Mouse (Mus musculus) neural tube, embryonic 15.5 days (tissue): Measurements from ENCODE around the gene Gng8. TPM values are rescaled to one million over a fixed set of nuclear protein-coding genes. Genes with fewer than 3 reads are reported as not detected.
A peak's percentile ranks its signal among the peaks of the same experiment; 100 is the strongest.

Source experiments
- ATAC-seq: fragments of 200-750 bp; cut with Nextera tagmentation; 2 replicates; pipeline ENCODE4 v1.8.0; 2017; ENCODE audit warnings: mild to moderate bottlenecking, moderate TSS enrichment, moderate library complexity; ENCODE audit not compliant: low FRiP score
- H3K27ac ChIP-seq: fragments of 300-500 bp; sonication (generic); replicated peaks from 2 replicates; pipeline ENCODE4 v1.5.1; 2015; ENCODE audit warnings: mild to moderate bottlenecking, inconsistent platforms
- H3K27me3 ChIP-seq: fragments of 300-500 bp; sonication (generic); replicated peaks from 2 replicates; pipeline ENCODE4 v1.6.1; 2015; ENCODE audit warnings: inconsistent platforms
- H3K36me3 ChIP-seq: fragments of 300-500 bp; sonication (generic); 2 replicates; pipeline ENCODE4 v1.6.1; 2015; ENCODE audit warnings: inconsistent platforms
- H3K4me1 ChIP-seq: fragments of 300-500 bp; sonication (generic); 2 replicates; pipeline ENCODE4 v1.6.1; 2015; ENCODE audit warnings: inconsistent platforms
- H3K4me2 ChIP-seq: fragments of 300-500 bp; sonication (generic); 2 replicates; pipeline ENCODE4 v1.6.1; 2015; ENCODE audit warnings: inconsistent platforms, mild to moderate bottlenecking, moderate library complexity
- H3K4me3 ChIP-seq: fragments of 300-500 bp; sonication (generic); replicated peaks from 2 replicates; pipeline ENCODE4 v1.5.1; 2015; ENCODE audit warnings: mild to moderate bottlenecking, inconsistent platforms
- H3K9ac ChIP-seq: fragments of 300-500 bp; sonication (generic); replicated peaks from 2 replicates; pipeline ENCODE4 v1.6.1; 2015; ENCODE audit warnings: mild to moderate bottlenecking, inconsistent platforms
- H3K9me3 ChIP-seq: fragments of 300-500 bp; sonication (generic); replicated peaks from 2 replicates; pipeline ENCODE4 v1.6.1; 2016; ENCODE audit warnings: inconsistent platforms
- WGBS: fragments of 180-500 bp; shearing (Covaris S2); methylation state at CpG from one replicate; pipeline ENCODE4 v1.1.7; 2015; ENCODE audit warnings: mixed read lengths; 5-methylcytosine and 5-hydroxymethylcytosine counted together
- polyA plus RNA-seq: library from polyadenylated mRNA; unstranded; fragments of >200 nt; fragmentation: Nextera tagmentation; extraction: Ambion mirVana; gene quantifications from 2 replicates; pipeline ENCODE4 v1.2.1, GENCODE M21; 2015

Gene Gng8
- polyA plus RNA-seq, 1 experiment from 2014 or later: 4.1 TPM

- WGBS: 67% methylated on average over 3 of the region's 3 CpGs
- Histone ChIP-seq H3K9me3 (no peaks in the 10 kb centered on the region), H3K36me3 (peaks cover 55% of the 10 kb centered on the region), H3K4me3 (no peak overlapping the region), H3K27ac (no peak overlapping the region), H3K27me3 (no peaks in the 10 kb centered on the region), H3K9ac (no peak overlapping the region; the same call in 1 of the 2 replicates), H3K4me1 (peaks cover 65% of the 10 kb centered on the region), H3K4me2 (no peak overlapping the region)
- no peak for ATAC-seq
Observed at GRCm38 (mm10) chr7:16918670-16919069, 27.1 kb downstream of the Gng8 start.

GRCm38 (mm10) chr7:16919395-16920149, 28.0 kb downstream of the Gng8 start:
- peaks cover 62% of the 10 kb centered on the region for H3K4me1 ChIP-seq
- H3K9me3 ChIP-seq: no peaks in the 10 kb centered on the region
- peak overlapping the region; percentile 11; the same call in 1 of the 2 replicates for H3K27ac ChIP-seq
- H3K36me3 ChIP-seq: peaks cover 48% of the 10 kb centered on the region
- peak overlapping the region; percentile 34; the same call in 1 of the 2 replicates for H3K9ac ChIP-seq
- H3K4me3 ChIP-seq: peak overlapping the region; percentile 8
- WGBS: 85% methylated on average over 13 of the region's 13 CpGs
- no peaks in the 10 kb centered on the region for H3K27me3 ChIP-seq
- H3K4me2 ChIP-seq: peak overlapping the region; percentile 80
- ATAC-seq: no peak

GRCm38 (mm10) chr7:16920150-16920579, 28.6 kb downstream of the Gng8 start:
- peak overlapping the region; percentile 8 for H3K4me3 ChIP-seq
- H3K9ac ChIP-seq: peak overlapping the region; percentile 34; the same call in 1 of the 2 replicates
- peak overlapping the region; percentile 80 for H3K4me2 ChIP-seq
- H3K27me3 ChIP-seq: no peaks in the 10 kb centered on the region
- H3K36me3 ChIP-seq: peaks cover 42% of the 10 kb centered on the region
- H3K27ac ChIP-seq: peak overlapping the region; percentile 11; the same call in 1 of the 2 replicates
- H3K9me3 ChIP-seq: no peaks in the 10 kb centered on the region
- WGBS: 78% methylated on average over 7 of the region's 7 CpGs
- no peak for ATAC-seq
- H3K4me1 ChIP-seq: peaks cover 65% of the 10 kb centered on the region

- H3K27me3 ChIP-seq: no peaks in the 10 kb centered on the region
- WGBS: 44% methylated on average over 21 of the region's 21 CpGs
- peak overlapping the region; percentile 86 for H3K4me3 ChIP-seq
- peaks cover 34% of the 10 kb centered on the region for H3K36me3 ChIP-seq
- H3K27ac ChIP-seq: peak overlapping the region; percentile 99
- no peak for ATAC-seq
- peak overlapping the region; percentile 80 for H3K4me2 ChIP-seq
- H3K9me3 ChIP-seq: no peaks in the 10 kb centered on the region
- peak overlapping the region; percentile 88 for H3K9ac ChIP-seq
- H3K4me1 ChIP-seq: peaks cover 65% of the 10 kb centered on the region
Observed at GRCm38 (mm10) chr7:16920818-16921791, 29.5 kb downstream of the Gng8 start.

- H3K36me3 ChIP-seq: peaks cover 26% of the 10 kb centered on the region
- no peaks in the 10 kb centered on the region for H3K9me3 ChIP-seq
- H3K4me3 ChIP-seq: peak overlapping the region; percentile 86
- peak overlapping the region; percentile 88 for H3K9ac ChIP-seq
- H3K27me3 ChIP-seq: no peaks in the 10 kb centered on the region
- peak overlapping the region; percentile 80 for H3K4me2 ChIP-seq
- H3K4me1 ChIP-seq: peaks cover 64% of the 10 kb centered on the region
- 33% methylated on average over 6 of the region's 6 CpGs for WGBS
- ATAC-seq: no peak
- H3K27ac ChIP-seq: peak overlapping the region; percentile 99
Observed at GRCm38 (mm10) chr7:16921881-16922335, 30.3 kb downstream of the Gng8 start.

- WGBS: 30% methylated on average over 10 of the region's 10 CpGs
- no peaks in the 10 kb centered on the region for H3K9me3 ChIP-seq
- no peaks in the 10 kb centered on the region for H3K27me3 ChIP-seq
- peaks cover 58% of the 10 kb centered on the region for H3K4me1 ChIP-seq
- H3K36me3 ChIP-seq: peaks cover 20% of the 10 kb centered on the region
- peak overlapping the region; percentile 88 for H3K9ac ChIP-seq
- peak overlapping the region; percentile 86 for H3K4me3 ChIP-seq
- H3K27ac ChIP-seq: peak overlapping the region; percentile 99
- peak overlapping the region; percentile 80 for H3K4me2 ChIP-seq
- ATAC-seq: 0 out of 2 replicates have a peak, but pooled peaks have one; percentile 1
Observed at GRCm38 (mm10) chr7:16922360-16922973, 30.9 kb downstream of the Gng8 start.

- peak; percentile 11 for ATAC-seq
- WGBS: under 1% methylated on average over 55 of the region's 57 CpGs
- no peaks in the 10 kb centered on the region for H3K27me3 ChIP-seq
- peaks cover 10% of the 10 kb centered on the region for H3K36me3 ChIP-seq
- H3K9me3 ChIP-seq: no peaks in the 10 kb centered on the region
- H3K9ac ChIP-seq: peak overlapping the region; percentile 88
- H3K27ac ChIP-seq: peak overlapping the region; percentile 99
- peaks cover 48% of the 10 kb centered on the region for H3K4me1 ChIP-seq
- peak overlapping the region; percentile 80 for H3K4me2 ChIP-seq
- H3K4me3 ChIP-seq: peak overlapping the region; percentile 86
Observed at GRCm38 (mm10) chr7:16923283-16924036, 31.9 kb downstream of the Gng8 start.

GRCm38 (mm10) chr7:16924037-16924834, 32.6 kb downstream of the Gng8 start, which contains the start of gene Calm3:
Gene Calm3 (minus strand): TSS chr7:16924114.
- Histone ChIP-seq H3K27ac (peak within 1 kb of the TSS; percentile 99), H3K36me3 (peaks cover 4% of the 10 kb centered on the region; the same call in 1 of the 2 replicates), H3K27me3 (no peaks in the 10 kb centered on the region), H3K4me2 (peak within 1 kb of the TSS; percentile 80), H3K4me3 (peak within 1 kb of the TSS; percentile 86), H3K4me1 (peaks cover 41% of the 10 kb centered on the region), H3K9ac (peak within 1 kb of the TSS; percentile 88), H3K9me3 (no peaks in the 10 kb centered on the region)
- WGBS: 1% methylated on average over 63 of the region's 64 CpGs
- ATAC-seq: peak; percentile 91

GRCm38 (mm10) chr7:16928341-16928740, 36.8 kb downstream of the Gng8 start:
- no peak overlapping the region for H3K27ac ChIP-seq
- no peaks in the 10 kb centered on the region for H3K27me3 ChIP-seq
- 51% methylated on average over 2 of the region's 2 CpGs for WGBS
- no peak overlapping the region for H3K4me2 ChIP-seq
- H3K9me3 ChIP-seq: no peaks in the 10 kb centered on the region
- H3K9ac ChIP-seq: no peak overlapping the region
- H3K4me3 ChIP-seq: no peak overlapping the region
- no peaks in the 10 kb centered on the region for H3K36me3 ChIP-seq
- ATAC-seq: no peak
- H3K4me1 ChIP-seq: peaks cover 23% of the 10 kb centered on the region

- H3K36me3 ChIP-seq: no peaks in the 10 kb centered on the region
- no peak for ATAC-seq
- H3K27ac ChIP-seq: no peak overlapping the region
- peaks cover 27% of the 10 kb centered on the region for H3K4me1 ChIP-seq
- H3K9ac ChIP-seq: no peak overlapping the region
- 3% methylated on average over 1 of the region's 1 CpGs for WGBS
- H3K9me3 ChIP-seq: no peaks in the 10 kb centered on the region
- no peak overlapping the region for H3K4me3 ChIP-seq
- no peak overlapping the region for H3K4me2 ChIP-seq
- H3K27me3 ChIP-seq: no peaks in the 10 kb centered on the region
Observed at GRCm38 (mm10) chr7:16930850-16931249, 39.3 kb downstream of the Gng8 start.
